Mouse (Mus musculus) R1 (cell line): ENCODE data around the gene Stard13.

Experiments used
- DNase-seq: peaks from one replicate; pipeline ENCODE4 v3.0.0-alpha.2; 2018; ENCODE audit warnings: low read depth, low spot score

Stard13 gene

DNA sequence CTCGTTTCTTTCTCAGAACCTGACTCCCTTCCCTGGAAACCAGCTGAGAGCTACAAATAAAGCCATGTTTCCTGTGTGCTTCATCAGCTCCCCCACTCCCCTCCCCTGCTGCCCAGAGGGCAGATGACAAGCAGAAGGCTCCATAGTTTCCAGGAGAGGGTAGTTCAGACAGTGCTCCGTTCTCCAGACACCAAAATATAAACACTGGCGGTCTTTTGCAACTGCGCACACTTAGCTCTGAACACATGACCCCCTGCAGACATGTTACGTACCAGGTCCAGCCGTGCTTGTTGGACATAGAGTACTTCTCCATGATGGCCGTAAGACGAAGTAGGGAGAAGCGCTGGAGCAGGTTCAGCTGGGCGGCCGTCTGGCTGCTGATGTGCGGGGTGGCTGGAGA is 173.2 kb downstream of the Stard13 start:
- DNase-seq: no peak

- DNase-seq: no peak
Measured at GRCm38 (mm10) chr5:151059772-151060171, 173.9 kb downstream of the Stard13 start.

- no peak for DNase-seq
Measured at GRCm38 (mm10) chr5:151059352-151059751, 174.3 kb downstream of the Stard13 start.

GRCm38 (mm10) chr5:151057716-151058115 is 175.9 kb downstream of the Stard13 start:
- DNase-seq: no peak

DNA sequence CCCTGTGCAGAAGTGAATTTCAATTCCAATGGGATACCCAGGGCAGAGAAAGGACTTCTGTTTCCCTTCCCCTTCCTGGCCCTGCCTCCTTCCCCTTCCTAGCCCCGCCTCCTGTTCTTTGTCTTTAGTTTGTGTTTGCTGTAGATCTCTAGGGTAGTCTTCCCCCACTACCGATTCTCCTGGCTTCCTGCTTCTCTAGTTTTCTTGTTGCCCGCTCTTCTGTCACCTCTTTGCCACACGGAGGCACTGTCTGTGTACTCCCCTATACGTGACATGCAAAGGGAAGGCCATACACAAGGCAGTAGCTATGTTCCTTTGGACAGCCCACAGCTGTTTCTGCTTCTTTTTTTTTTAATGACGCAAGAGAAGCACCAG is 176.7 kb downstream of the Stard13 start:
- no peak for DNase-seq

DNA sequence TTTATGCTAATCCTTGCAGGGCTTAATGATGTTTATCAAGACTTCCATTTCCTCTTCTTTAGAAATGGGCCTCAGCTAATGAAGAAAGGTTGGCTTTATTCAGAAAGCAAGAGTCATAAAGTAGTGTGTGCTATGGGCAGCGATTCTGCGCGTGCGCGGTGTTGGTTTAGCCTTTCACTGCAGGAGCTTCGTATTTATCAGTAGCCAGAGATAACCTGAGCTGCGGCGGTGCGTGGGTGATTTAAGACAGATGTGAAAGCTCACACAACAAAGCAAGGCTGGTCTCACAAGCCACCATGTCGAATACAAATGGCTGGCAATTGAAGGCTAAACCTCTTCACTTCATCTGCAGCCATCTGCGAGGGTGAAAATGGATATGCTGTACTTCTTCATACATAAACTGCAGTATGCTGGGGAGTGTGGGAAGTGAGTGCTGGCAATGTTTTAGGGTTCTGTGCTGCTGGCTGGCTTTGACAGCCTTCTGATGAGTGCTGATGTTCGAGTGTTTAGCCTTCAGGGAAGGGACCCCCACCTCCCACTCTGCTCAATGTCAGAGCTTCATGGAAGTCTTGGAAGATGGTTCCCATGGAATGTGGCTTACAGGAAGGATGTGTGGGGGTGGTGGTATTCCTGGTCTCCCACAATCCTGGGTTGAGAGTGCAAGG is 177.2 kb downstream of the Stard13 start:
- DNase-seq: no peak

- DNase-seq: peak; percentile 68
Measured at GRCm38 (mm10) chr5:151055426-151056090, 178.1 kb downstream of the Stard13 start.

- DNase-seq: no peak
Measured at GRCm38 (mm10) chr5:151054743-151055114, 178.9 kb downstream of the Stard13 start.

GRCm38 (mm10) chr5:151054100-151054742 is 179.4 kb downstream of the Stard13 start:
- no peak for DNase-seq

DNA sequence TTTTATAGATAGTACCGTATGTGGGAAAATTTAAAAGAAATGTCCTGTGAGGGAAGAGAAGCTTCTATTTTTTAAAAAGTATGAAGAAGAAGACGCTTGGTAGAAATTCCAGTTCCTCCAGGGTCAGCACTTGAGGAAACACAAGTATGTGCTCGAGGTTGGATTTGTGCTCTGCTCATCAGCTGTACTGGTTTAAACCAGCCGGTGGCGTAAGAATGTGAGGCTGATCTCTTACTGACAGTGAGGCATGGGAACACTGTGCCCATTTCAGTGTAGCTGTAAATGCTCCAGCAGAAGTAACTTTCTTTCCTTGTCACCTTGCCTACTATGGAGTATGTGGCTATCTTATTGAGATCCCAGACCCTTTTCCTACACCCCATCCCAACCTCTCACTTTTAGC is 180.4 kb downstream of the Stard13 start:
- DNase-seq: no peak

GRCm38 (mm10) chr5:151052331-151052730 is 181.3 kb downstream of the Stard13 start:
- no peak for DNase-seq

DNA sequence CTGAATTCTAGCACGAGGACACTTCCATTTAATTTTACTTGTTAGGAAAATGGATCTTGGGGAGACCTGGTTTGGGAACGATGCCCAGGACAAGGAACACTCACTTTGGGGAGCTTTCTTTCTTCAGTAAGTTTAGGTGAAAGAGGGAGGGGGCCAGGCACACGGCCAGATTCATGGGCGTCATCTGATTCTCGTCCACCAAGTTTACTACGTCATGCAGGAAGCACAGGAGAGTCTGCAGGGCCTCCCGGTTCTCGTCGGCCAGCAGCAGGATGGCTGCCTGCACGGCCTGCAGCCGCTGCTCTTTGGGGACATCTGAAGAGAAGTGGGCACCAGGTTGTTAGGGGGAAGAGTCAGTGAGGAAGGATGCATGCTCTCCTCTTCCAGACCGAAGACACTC is 186.1 kb downstream of the Stard13 start:
- DNase-seq: no peak

- no peak for DNase-seq
Measured at GRCm38 (mm10) chr5:151046917-151047316, 186.7 kb downstream of the Stard13 start.

DNA sequence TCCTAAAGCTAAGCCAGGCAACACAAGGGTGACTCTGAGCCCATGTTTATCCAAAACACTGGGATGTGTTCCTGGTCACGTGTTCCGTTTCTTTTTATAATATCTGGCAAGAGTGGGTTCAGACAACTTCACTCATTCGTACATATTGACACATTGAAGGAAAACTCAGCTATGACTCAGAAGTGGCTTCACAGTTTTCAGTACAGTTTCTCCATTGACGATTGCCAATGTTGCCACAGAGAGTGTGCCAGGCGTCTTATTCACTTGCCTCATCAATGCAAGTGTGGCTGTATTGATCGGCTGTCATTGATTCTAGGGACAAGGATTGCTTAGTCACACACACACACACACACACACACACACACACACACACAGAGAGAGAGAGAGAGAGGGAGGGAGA is 187.5 kb downstream of the Stard13 start:
- DNase-seq: no peak

DNA sequence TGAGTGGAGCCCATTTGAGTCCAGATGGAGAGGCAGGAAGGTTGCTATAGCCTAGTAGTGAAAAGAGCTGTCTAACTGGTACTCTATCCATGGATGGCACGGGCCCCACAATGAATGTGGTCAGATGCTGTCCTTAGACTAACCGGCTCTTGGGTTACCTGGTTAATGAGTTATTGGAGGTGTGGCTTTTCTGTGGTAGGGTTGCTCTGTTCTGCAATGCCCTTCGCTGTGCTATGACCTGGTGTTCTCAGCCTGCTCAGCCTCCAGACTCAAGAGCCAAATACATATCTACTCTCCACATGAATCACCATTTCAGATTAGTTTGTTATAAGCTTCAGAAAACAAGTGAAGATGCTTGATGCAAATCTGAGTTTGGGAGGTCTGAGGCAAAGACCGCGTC is 190.7 kb downstream of the Stard13 start:
- DNase-seq: no peak

- no peak for DNase-seq
Measured at GRCm38 (mm10) chr5:151037871-151038270, 195.8 kb downstream of the Stard13 start.

- no peak for DNase-seq
Measured at GRCm38 (mm10) chr5:151034715-151035512, 198.7 kb downstream of the Stard13 start.

DNA sequence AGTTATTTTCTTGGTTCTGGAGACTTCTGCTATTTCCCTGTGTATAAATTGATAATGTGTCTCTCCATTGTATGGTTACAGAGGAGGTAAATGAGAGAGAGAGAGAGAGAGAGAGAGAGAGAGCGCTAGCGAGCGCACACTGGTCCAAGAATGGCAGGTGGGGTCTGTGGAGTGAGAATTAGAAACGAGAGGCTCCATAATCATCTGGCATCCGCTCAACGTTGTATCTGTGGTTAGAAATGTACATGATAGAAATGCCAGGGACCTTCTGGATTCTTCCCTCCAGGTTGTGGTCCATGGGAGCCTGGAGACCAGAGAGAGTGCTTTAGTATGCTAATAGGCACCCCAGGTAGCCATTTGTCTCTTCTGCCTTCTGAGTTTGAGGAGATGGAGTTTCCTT is 204.7 kb downstream of the Stard13 start:
- peak; percentile 36 for DNase-seq

- DNase-seq: no peak
Measured at GRCm38 (mm10) chr5:151027171-151027570, 206.5 kb downstream of the Stard13 start.

DNA sequence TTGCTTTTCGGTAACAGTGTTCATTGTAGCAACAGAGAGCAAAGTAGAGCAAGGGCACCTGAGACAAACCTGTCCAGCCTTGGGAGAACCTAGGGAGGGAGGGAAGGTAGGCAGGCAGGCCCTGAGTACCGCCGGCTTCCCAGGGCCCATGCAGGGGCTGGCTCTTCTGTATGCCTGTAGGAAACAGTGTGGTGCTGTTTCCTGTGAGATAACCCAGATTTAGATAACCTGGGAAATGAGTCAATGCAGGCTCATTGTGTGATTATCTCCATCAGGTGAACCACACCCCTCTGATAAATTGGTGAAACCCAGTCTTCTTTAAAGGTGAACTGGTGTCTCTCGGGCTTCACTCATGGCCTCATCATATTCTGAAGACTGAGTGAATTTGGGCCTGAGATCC is 207.6 kb downstream of the Stard13 start:
- DNase-seq: no peak

DNA sequence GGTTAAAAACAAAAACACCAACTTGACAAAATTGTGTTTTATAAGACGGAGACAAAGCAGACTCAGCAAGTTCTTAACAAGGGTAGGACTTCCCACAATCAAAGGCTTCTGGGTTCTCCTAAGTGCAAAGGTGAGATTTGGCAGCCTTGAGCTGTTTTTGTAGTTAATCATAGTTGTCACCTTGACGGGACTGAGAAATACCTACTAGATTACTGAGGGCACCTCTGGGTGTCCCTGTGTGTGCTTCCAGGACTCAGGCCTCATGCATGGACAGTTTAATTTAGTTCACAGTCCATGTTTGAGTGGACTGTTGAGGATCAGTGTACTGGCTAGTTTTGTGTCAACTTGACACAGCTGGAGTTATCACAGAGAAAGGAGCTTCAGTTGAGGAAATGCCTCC is 209.2 kb downstream of the Stard13 start:
- DNase-seq: no peak

DNA sequence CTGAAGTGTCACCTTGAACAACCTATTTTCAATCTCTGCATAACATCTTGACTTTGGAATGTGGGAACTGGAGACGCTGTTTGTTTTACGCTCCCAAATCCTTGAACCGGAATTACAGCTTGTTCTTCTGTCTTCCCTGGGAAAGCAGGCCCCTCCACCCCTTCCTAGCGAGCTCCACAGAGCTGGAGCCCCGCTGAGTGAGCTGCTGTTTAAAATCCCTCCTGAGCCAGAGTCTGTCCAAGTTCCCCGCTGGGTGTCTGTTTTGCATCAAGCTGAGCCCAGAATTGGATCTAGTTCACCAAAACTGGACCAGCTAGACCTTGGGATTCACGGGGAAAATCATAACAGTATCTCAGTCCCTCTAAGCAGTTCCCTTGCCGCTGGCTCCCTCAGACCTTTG is 210.2 kb downstream of the Stard13 start:
- DNase-seq: peak; percentile 91
